Mouse (Mus musculus) Muller cell, postnatal 12 days (primary cell): ENCODE results near the gene Ccl19.
"Not testable (repeated sequence)": the region's sequence is repeated elsewhere in the genome, so short reads cannot be mapped to it uniquely, and the experiment has no call there.

Experiments
- DNase-seq: peaks from one replicate; pipeline ENCODE4 v3.0.0-alpha.2; 2015; ENCODE audit errors: inconsistent ontology term

Gene Ccl19

DNA sequence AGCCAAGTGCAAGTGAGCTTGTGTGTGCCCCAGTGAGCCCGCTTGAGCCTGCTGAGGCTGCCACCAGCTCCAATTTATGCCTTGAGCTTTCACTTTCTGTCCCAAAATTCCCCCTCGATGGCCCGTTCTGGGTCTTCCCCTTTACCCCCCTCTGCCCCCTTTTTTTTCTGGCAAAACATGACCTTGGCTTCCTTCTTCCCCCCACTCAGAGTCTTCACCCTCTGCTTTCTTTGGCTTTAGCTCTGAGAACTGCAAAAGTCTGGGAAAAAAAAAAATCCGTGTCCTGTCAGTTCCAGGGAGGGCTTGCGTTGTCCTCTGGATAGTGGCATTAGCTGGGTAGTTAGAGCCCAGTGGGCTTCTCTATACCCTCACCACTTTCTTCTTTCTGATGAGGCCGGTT is at the start of gene Ccl19:
TSS of gene Ccl19 (minus strand) at position 101 of the 400 bp plus-strand sequence.
- DNase-seq = not testable (repeated sequence)

DNA sequence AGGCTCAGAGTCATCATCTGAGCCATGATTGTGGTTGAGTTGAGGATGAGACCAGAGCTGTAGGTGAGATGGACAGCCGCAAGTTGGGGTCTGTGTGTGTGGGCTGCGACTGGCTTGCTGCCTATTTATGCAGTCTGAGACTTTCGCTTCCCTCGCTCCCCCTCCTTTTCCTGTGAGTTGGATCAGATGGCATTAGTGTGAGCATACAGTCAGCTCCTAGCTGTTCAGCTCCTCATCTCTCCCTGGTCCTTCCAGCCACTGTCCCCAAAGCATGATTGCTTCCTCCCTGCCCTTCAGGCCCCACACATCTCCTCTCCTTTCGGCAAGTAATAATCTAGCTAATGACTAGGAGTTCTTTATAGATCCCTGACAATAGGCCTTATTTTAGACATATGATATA is 17.5 kb upstream of the Ccl19 start, which contains the start of gene Ccl21a:
TSS of gene Ccl21a (minus strand) at position 101 of the 400 bp plus-strand sequence.
- DNase-seq = not testable (repeated sequence)

DNA sequence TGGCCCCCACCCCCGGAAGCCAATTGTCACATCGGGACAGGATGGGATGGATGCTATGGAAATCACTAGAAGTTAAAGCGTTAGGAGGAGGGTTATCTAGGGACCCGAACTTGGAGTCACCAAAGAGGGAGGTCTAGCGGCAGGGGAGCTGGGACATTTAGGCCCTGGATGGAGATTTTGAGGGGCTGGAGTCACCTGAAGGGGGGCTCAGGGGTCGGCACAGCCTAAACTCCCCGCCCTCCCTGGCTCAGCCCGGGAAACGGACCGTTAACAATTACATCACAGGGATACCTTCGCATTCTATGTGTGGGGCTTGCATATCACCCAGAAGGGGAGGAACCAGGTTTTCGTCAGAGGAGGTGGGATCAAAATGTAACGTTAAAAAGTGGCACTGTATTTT is 21.1 kb downstream of the Ccl19 start, which contains the start of gene 4930578G10Rik:
TSS of gene 4930578G10Rik (plus strand) at position 301 of the 400 bp plus-strand sequence.
- not testable (repeated sequence) for DNase-seq
